Mouse (Mus musculus): ENCODE data around the gene Wbp4.

DNA sequence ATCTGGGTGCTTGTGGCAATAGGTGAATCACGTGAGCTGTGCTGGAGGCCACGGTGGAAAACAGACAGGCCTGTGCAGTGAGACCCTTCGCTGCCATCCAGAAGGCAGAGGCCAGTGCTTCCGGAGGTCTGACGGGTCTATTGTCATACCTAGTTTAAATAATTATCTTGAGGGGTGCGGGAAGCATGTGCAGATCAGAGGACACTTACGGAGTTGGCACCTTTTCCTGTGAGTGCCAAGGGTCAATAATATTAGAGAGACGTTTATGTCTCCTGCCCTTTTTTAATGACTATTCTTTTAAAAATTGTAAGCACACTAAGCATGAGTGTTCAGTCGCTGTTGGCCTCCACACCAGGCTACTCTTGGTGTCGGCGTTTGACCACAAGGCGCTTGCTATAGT lies 7.8 kb upstream of the Wbp4 start:
- no peak for TF ChIP-seq CTCF (IDR thresholded peaks at IDR 0.05)
- no peak for TF ChIP-seq POLR2A (IDR thresholded peaks at IDR 0.05; ENCODE audit: insufficient read depth, low read depth, low read length)

All from heart, adult 2 months (tissue).